Mouse (Mus musculus): Measurements from ENCODE around the gene Prl3c1. TPM values are rescaled to one million over a fixed set of nuclear protein-coding genes. Genes with fewer than 3 reads are reported as not detected.
"Not testable (repeated sequence)": the region's sequence is repeated elsewhere in the genome, so short reads cannot be mapped to it uniquely, and the experiment has no call there.

The Prl3c1 gene
- not detected for total RNA-seq (2021)
- long read RNA-seq, experiment 1 = 0 reads
- long read RNA-seq, experiment 2 = 0 reads

DNA sequence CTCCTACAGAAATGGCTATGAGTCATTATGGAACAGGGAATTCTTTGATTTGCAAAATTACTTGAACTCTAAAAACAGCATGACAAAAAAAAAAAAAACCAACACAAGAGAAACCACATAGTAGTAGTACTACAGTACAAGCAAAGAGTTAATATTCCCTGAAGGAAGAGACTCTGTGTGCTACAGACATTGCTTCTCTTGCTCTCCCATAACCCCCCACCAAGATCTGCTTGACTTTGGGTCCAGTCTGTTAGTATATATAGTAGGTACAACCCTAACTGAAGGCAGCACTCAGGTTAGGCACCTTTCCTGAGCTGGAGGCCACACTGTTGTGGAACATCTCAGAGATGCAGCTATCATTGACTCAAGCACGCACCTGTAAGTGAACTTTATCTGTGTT, at the start of gene Prl3c1:
Prl3c1 (plus strand) TSS at position 301 of the 400 bp plus-strand sequence.
- DNase-seq = no peak

DNA sequence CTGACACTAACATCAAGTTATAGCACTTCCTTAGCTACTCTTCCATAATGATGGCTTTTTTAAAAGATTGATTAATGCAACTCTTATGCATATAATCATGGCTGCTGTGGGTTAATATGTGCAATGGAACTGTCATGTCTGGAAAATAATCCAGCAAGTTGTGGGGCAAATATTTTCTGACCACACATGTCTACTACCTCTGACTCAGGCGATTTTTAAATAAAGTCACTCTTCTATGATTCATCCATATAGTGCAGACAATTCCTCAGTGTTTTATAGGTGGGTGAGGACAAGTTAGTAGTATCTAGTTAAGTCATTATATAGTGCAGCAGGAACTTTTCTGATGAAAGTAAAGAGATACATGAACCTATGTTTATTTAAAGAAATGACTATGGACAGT, 48.2 kb upstream of the Prl3c1 start:
- no peak for DNase-seq

DNA sequence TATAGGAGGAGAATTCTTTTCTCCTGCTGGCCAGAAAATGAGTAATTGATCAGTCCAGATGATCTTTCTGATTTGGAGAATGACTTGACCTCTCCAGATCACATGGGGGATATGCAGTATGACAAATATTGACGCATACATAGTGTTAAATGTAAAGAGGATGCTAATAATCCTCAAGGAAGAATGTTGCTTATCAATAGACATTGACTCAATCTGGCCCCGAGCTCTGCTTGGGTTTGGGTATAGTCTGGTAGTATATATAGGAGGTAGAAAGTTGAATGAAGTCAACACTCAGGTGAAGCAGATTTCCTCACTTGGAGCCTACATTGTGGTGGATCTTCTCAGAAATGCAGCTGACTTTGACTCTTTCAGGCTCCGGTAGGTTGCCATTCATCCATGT, 40.0 kb upstream of the Prl3c1 start, which contains the start of gene Prl3d3:
Prl3d3 (plus strand) TSS at position 301 of the 400 bp plus-strand sequence.
- not testable (repeated sequence) for DNase-seq

DNA sequence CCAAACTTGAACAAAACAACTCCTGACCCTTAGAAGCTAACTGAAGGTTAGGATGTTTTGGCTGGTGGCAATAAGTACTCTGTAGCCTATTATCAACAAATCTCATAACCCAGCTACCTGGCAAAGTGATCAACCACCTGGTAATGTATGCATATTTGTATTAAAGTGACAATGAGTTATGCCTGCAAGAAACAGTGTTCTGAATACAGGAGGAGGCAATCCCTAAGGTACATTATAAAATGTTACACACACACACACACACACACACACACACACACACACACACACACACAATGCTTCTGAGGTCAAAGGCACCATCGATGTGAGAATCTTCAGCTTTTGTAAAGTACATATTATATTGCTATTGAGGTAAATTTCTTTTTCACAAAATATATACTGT, 45.1 kb downstream of the Prl3c1 start, which contains the start of gene Prl3b1:
Prl3b1 (plus strand) TSS at position 301 of the 400 bp plus-strand sequence.
- no peak for DNase-seq

Other genes starting within 250 kb of the Prl3c1 start
- gene Prl, start 139.1 kb upstream of the Prl3c1 start, total RNA-seq (2021) = not detected
- gene Prl3d1, start 102.5 kb upstream of the Prl3c1 start, total RNA-seq (2021) = not detected
- gene Prl3d2, start 75.0 kb upstream of the Prl3c1 start, total RNA-seq (2021) = not detected
- not detected for gene Prl3d3, start 39.9 kb upstream of the Prl3c1 start, total RNA-seq (2021)
- gene Prl3b1, start 45.2 kb downstream of the Prl3c1 start, total RNA-seq (2021) = not detected
- not detected for gene Prl3a1, start 62.8 kb downstream of the Prl3c1 start, total RNA-seq (2021)
- not detected for gene Prl6a1, start 116.0 kb downstream of the Prl3c1 start, total RNA-seq (2021)
- gene Prl8a2, start 149.0 kb downstream of the Prl3c1 start, total RNA-seq (2021) = 1 to 10 TPM; 1.6 to 5.2 TPM
- not detected for gene Prl2b1, start 194.2 kb downstream of the Prl3c1 start, total RNA-seq (2021)
- gene Prl8a6, start 242.0 kb downstream of the Prl3c1 start, total RNA-seq (2021) = not detected

All from adrenal gland, postnatal 36 days (tissue).